Mouse (Mus musculus): ENCODE data around the gene Gnai2. TPM values are rescaled to one million over a fixed set of nuclear protein-coding genes. Genes with fewer than 3 reads are reported as not detected.
"Not testable (repeated sequence)": the region's sequence is repeated elsewhere in the genome, so short reads cannot be mapped to it uniquely, and the experiment has no call there.

The Gnai2 gene
- polyA plus RNA-seq (2011; ENCODE audit: insufficient read length, low read depth, missing spikeins) = 388 and 402 TPM in 2 replicates

DNA sequence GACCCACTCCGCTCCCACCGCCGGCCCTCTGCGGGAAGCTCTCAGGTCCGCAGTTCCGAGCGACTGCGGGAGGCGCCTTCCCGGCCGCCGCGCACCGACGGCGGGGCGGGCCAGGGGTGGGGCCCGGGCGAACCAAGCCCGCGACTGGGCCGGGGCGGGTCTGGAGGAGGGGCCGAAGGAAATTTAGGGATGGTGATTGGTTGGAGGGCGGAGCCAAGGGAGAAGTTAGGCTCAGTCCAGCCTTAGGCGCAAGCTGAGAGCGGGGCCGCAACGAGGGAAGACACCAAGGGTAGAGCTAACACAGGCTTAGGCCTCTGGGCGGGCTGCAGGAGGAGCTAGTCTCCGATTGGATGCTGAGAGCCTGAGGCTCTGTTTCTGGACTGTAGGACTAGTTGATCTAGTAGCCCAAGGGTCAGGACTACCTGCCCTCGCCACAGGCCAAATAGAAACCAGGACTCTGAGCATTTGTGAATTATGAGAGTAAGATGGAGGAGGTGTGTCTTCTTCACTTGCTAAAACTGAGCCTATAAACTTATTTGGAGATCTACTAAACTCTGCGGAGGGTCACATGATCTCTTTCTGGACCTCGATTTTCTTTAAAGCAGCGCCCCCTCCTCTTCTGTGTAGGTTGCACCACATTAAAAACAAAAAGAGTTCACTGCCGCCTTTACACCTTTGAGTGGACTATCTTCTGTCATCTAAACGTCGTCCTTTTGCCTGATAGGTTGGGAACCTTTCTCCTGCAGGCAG is at the start of gene Gnai2:
Gene Gnai2 (minus strand): TSS at position 89 of the 750 bp plus-strand sequence.
- Histone ChIP-seq H3K27ac (ENCODE audit: insufficient read depth, low read length) (peak within 1 kb of the TSS; percentile 80), H3K4me1 (ENCODE audit: control insufficient read depth, insufficient read depth, low read length) (peaks cover 7% of the 10 kb centered on the region; the same call in 1 of the 2 replicates), H3K4me3 (ENCODE audit: insufficient read depth, low read length) (peak within 1 kb of the TSS; percentile 96)
- TF ChIP-seq CTCF (IDR thresholded peaks at IDR 0.05; ENCODE audit: borderline replicate concordance, insufficient read depth, low read length) (no peak), POLR2A (IDR thresholded peaks at IDR 0.05; ENCODE audit: low read depth, low read length) (peak; percentile 85)

DNA sequence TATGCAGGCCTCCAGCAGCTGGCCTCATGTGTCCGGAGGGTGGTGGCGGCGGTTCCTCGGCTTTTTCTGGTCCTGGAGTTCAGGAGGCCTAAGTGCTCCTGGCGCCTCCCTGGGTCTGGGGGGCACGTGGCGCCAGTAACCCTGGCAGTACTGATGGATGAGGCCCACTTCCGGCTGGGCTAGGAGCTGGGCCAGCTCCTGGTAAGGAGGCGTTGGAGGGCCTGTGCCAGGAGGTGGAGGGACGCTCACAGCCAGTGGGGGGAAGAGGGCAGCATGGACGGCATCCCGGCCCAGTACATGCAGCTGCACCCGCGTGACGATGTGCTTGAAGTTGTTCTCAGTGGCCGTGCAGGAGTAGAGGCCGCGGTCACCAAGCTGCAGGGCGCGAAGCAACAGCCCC is 47.2 kb upstream of the Gnai2 start:
- no peak for TF ChIP-seq CTCF (IDR thresholded peaks at IDR 0.05; ENCODE audit: borderline replicate concordance, insufficient read depth, low read length)
- no peak for TF ChIP-seq POLR2A (IDR thresholded peaks at IDR 0.05; ENCODE audit: low read depth, low read length)
- Histone ChIP-seq H3K27ac (ENCODE audit: insufficient read depth, low read length) (no peak overlapping the region), H3K4me1 (ENCODE audit: control insufficient read depth, insufficient read depth, low read length) (no peaks in the 10 kb centered on the region), H3K4me3 (ENCODE audit: insufficient read depth, low read length) (no peak overlapping the region)

DNA sequence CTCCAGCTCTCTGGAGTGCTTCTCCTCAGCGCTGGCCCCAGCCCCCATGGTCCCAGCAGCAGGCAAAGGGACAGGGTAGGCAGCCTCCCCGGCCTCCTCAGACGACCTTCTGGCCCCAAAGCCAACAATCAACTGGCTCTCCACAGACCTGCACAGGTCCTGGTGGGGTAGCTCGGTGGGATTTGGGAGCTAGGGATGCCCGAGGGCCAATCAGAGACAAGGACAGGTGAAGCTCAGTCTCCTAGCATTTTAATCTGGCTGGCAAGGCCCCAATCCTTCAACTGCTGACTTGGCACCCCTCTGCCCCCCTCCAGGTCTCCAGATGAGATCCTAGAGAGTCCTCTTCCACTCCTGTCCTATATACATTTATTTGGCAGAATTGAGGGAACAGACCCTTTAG is 44.3 kb upstream of the Gnai2 start, which contains the start of gene Gnat1:
Gene Gnat1 (minus strand): TSS at position 212 of the 400 bp plus-strand sequence.
- H3K4me1 ChIP-seq (ENCODE audit: control insufficient read depth, insufficient read depth, low read length) = no peaks in the 10 kb centered on the region
- no peak within 1 kb of the TSS for H3K27ac ChIP-seq (ENCODE audit: insufficient read depth, low read length)
- H3K4me3 ChIP-seq (ENCODE audit: insufficient read depth, low read length) = no peak within 1 kb of the TSS
- TF ChIP-seq CTCF (IDR thresholded peaks at IDR 0.05; ENCODE audit: borderline replicate concordance, insufficient read depth, low read length) (no peak), POLR2A (IDR thresholded peaks at IDR 0.05; ENCODE audit: low read depth, low read length) (no peak)

DNA sequence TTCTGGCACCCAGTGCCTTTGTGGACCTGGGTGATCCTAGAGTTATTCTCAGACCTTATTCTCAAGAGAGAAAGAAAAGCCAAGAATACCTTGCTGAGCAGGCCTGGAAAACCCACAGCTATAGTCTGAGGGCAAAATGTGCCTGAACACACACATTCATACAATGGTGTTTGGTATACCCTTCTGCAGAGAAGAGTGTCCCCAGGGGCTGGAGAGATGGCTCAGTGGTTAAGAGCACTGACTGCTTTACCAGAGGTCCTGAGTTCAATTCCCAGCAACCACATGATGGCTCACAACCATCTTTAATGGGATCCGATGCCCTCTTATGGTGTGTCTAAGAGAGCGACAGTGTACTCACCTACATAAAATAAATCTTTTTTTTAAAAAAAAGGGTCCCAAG is 43.7 kb upstream of the Gnai2 start:
- H3K4me3 ChIP-seq (ENCODE audit: insufficient read depth, low read length) = no peak overlapping the region
- no peaks in the 10 kb centered on the region for H3K4me1 ChIP-seq (ENCODE audit: control insufficient read depth, insufficient read depth, low read length)
- H3K27ac ChIP-seq (ENCODE audit: insufficient read depth, low read length) = no peak overlapping the region
- TF ChIP-seq CTCF (IDR thresholded peaks at IDR 0.05; ENCODE audit: borderline replicate concordance, insufficient read depth, low read length) (no peak), POLR2A (IDR thresholded peaks at IDR 0.05; ENCODE audit: low read depth, low read length) (no peak)

DNA sequence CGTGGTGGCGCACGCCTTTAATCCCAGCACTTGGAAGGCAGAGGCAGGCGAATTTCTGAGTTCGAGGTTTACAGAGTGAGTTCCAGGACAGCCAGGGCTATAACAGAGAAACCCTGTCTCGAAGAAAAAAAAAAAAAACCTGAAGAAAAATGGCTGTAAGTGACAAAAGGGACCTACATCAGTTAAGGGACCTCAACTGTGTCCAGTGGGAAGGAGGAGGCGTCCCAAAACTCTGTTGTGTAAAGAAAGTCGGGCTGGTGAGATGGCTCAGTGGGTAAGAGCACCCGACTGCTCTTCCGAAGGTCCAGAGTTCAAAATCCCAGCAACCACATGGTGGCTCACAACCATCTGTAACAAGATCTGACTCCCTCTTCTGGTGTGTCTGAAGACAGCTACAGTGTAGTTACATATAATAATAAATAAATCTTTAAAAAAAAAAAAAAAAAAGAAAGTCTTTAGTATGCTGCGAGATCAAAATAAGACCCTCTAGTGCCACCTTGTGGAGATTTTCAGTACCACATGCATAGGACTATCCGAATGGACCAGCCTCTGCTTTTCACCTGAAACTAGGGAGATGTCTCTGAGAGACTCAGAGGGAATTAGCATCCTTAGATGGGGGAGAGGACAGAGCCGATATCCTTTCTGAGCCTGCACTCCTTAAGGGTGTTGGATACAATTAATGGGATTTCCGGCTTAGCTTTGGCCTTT is 42.8 kb upstream of the Gnai2 start:
- H3K4me3 ChIP-seq (ENCODE audit: insufficient read depth, low read length); H3K27ac ChIP-seq (ENCODE audit: insufficient read depth, low read length); H3K4me1 ChIP-seq (ENCODE audit: control insufficient read depth, insufficient read depth, low read length): not testable (repeated sequence)

DNA sequence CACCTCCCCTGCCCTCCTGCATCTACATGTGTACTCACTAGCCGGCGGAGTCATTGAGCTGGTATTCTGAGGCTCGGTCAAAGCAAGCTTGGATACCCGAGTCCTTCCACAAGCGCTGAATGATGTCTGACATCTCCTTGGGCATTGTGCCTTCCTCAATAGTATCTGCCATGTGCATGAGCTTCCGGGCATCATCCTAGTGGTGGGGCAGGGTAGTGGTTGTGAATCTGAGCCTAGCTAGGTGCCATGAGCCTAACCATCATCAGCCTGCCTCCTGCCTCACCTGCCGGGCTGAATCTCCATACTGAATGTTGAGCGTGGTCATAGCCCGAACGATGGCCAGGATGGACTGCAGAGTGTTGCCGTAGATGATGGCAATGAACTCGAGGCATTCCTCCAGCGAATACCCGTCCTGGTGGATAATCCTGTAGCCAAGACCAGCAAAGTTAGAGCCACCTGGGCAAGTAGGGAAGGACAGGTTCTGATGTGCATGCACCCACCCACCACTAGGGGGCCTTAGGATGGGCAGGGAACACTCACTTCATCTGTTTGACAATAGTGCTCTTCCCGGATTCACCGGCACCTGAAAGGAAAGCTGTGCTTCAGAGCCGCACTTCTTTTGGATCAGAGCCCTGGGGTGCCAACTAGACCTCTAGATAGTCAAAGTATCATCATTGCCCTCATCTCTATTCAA is 42.1 kb upstream of the Gnai2 start:
- Histone ChIP-seq H3K27ac (ENCODE audit: insufficient read depth, low read length) (no peak overlapping the region), H3K4me1 (ENCODE audit: control insufficient read depth, insufficient read depth, low read length) (no peaks in the 10 kb centered on the region), H3K4me3 (ENCODE audit: insufficient read depth, low read length) (no peak overlapping the region)
- TF ChIP-seq POLR2A (IDR thresholded peaks at IDR 0.05; ENCODE audit: low read depth, low read length) = no peak
- TF ChIP-seq CTCF (IDR thresholded peaks at IDR 0.05; ENCODE audit: borderline replicate concordance, insufficient read depth, low read length) = peak; percentile 73; the same call in 1 of the 2 replicates

DNA sequence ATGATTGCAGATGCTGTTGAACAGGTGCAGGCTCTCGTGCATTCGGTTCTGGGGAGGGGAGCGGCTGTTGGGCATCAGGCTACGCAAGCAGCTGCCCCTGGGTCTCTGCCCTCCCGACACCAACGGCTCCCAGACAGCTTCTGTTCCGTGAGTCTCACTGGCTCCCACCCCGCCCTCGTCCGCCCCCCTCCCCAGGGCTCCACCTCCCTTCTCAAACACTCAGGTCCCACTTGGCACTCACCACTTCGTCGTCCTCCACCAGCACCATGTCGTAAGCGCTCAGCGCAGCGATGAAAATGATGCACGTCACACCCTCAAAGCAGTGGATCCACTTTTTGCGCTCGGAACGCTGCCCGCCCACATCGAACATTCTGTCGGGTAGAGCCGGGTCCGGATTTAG is 41.1 kb upstream of the Gnai2 start:
- Histone ChIP-seq H3K4me1 (ENCODE audit: control insufficient read depth, insufficient read depth, low read length) (no peaks in the 10 kb centered on the region), H3K27ac (ENCODE audit: insufficient read depth, low read length) (no peak overlapping the region), H3K4me3 (ENCODE audit: insufficient read depth, low read length) (no peak overlapping the region)
- TF ChIP-seq CTCF (IDR thresholded peaks at IDR 0.05; ENCODE audit: borderline replicate concordance, insufficient read depth, low read length) = no peak
- TF ChIP-seq POLR2A (IDR thresholded peaks at IDR 0.05; ENCODE audit: low read depth, low read length) = no peak

DNA sequence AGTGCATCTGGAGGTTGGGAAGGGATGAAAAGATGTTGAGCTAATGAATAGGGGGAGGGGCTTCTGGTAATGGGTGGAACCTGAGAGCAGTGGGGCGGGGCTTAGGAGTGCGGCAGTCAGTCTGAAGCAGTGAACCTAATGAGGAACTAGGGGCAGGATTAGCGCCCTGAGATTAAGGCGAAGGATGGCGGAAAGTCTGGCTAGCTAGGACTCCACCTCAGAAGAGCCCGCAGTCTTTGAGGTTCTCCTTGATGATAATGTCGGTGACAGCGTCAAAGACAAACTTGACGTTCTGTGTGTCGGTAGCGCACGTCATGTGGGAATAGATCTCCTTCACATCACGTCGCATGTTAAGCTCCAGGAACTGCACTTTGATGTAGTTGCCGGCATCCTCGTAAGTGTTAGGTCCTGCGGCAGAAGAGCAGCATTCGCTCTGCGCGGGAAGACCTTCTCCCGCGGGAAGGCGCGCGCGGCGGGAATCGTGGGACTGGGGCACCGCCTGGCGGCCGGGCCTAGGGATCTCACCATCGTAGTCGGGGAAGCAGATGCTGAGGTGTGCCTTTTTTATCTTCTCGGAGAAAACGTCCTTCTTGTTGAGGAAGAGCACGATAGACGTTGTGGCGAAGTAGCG is 40.6 kb upstream of the Gnai2 start:
- Histone ChIP-seq H3K4me1 (ENCODE audit: control insufficient read depth, insufficient read depth, low read length) (no peaks in the 10 kb centered on the region), H3K4me3 (ENCODE audit: insufficient read depth, low read length) (no peak overlapping the region)
- no peak for TF ChIP-seq POLR2A (IDR thresholded peaks at IDR 0.05; ENCODE audit: low read depth, low read length)
- TF ChIP-seq CTCF (IDR thresholded peaks at IDR 0.05; ENCODE audit: borderline replicate concordance, insufficient read depth, low read length) = peak; percentile 49; the same call in 1 of the 2 replicates

DNA sequence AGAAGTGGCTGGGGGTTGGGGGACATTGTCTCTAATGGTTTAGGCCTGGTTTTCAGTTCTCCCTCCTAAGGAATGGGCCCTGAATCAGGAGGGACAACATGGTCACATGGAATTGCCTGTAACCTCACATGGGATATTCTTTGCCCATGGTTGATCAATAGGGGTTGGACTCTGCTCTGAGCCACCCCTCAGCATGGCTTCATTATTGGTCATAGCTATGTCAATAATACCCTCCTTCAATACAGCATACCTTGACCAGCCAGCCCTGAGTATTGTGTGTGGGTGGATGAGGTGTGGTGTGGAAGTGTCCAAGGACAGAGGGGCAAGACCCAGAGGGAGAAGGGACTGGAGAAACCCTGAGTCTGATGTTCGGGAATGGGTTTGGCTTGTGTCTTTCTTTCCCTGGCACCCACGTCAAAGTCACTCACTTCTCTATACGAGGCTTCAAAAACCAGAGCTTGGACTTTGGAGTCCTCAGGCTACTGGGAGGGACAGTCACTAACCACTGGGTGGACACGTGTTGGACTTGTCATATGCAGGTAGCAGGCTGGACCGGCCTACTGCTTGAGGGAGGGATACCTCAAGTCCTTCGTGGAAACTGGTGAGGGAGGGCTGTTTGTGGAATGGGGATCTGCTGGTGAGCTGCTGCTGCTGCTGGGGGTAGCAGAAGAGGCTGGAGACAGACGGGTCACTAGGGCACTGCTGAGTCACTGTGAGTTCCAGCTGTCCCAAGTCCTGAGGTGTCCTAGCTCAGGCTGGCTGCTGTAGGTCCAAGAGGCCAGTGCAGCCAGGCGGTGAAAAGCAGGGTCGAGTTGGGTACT is 39.7 kb upstream of the Gnai2 start:
- TF ChIP-seq CTCF (IDR thresholded peaks at IDR 0.05; ENCODE audit: borderline replicate concordance, insufficient read depth, low read length) (no peak), POLR2A (IDR thresholded peaks at IDR 0.05; ENCODE audit: low read depth, low read length) (no peak)
- Histone ChIP-seq H3K4me3 (ENCODE audit: insufficient read depth, low read length) (no peak overlapping the region), H3K4me1 (ENCODE audit: control insufficient read depth, insufficient read depth, low read length) (no peaks in the 10 kb centered on the region), H3K27ac (ENCODE audit: insufficient read depth, low read length) (no peak overlapping the region)

More for the DNA sequence above, 40.6 kb upstream of the Gnai2 start:
- no peak overlapping the region for H3K27ac ChIP-seq (ENCODE audit: insufficient read depth, low read length)

Measured in embryonic fibroblast, embryonic 13.5 days (primary cell).